Mouse (Mus musculus): ENCODE results near the gene Ddias. TPM values are rescaled to one million over a fixed set of nuclear protein-coding genes. Genes with fewer than 3 reads are reported as not detected.

Gene Ddias
- total and polyA plus RNA-seq, 3 experiments, result 23.3 to 95.7 (median 40.8) TPM

DNA sequence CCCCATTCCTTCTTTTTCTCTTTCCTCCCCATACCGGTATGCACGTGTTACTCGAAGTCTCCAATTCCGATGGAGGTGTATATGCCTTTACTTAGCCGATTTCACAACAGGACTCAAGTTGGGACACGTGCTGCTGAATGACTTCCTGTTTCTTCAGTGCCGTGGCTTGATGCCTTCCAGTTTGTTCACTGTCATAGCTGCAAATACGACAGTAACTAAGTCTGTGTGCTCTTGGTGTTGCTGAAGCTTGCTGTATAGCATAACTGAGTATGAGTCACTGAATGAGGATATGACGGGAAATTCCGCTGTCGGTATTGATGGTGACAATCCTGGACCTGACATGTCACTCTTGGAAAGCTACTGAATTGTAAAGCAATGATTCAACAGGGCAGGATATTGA is 36.8 kb downstream of the Ddias start:
- ATAC-seq (ENCODE audit: extremely low read depth, insufficient number of reproducible peaks, low FRiP score, poor library complexity, severe bottlenecking) (no peak), DNase-seq (ENCODE audit: low spot score) (no peak)
- Histone ChIP-seq H3K36me3 (replicated peaks) (no peaks in the 10 kb centered on the region), H3K9me3 (replicated peaks) (no peaks in the 10 kb centered on the region), H3K4me1 (ENCODE audit: insufficient read depth, low read depth, low read length) (no peaks in the 10 kb centered on the region), H3K4me3 (ENCODE audit: low read depth, low read length) (no peak overlapping the region), H3K27me3 (ENCODE audit: insufficient read depth, low read length) (no peaks in the 10 kb centered on the region)
- TF ChIP-seq GATA2 (IDR thresholded peaks at IDR 0.05; ENCODE audit: borderline replicate concordance, low read depth, low read length) (no peak), CTCF (IDR thresholded peaks at IDR 0.05; ENCODE audit: low read depth, low read length) (no peak), POLR2AphosphoS5 (IDR thresholded peaks at IDR 0.05; ENCODE audit: insufficient replicate concordance, low read depth, low read length) (no peak), TAL1 (conservative IDR thresholded peaks at IDR 0.05; ENCODE audit: low read depth, low read length) (no peak), GATA1 (IDR thresholded peaks at IDR 0.05; ENCODE audit: borderline replicate concordance, low read length) (no peak)

DNA sequence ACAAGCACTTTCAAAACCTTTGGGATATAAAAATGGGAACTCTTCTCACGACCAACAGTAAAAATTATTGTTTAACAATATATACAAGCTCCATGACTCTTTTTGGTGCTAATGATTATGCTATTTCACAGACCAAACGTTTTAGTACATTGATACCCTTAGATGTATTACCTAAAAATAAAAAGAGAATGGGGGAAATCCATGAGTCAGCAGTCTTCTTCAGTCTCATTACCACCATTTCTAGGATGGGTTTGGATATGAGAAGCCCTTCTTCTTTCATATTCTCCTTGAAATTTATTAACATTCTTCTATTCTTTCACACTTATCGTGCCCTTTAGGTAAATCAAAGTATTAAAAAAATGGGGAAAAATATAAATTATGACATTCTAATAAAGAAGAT is 37.6 kb downstream of the Ddias start:
- no peak overlapping the region for H3K4me3 ChIP-seq (ENCODE audit: low read depth, low read length)
- no peaks in the 10 kb centered on the region for H3K36me3 ChIP-seq (replicated peaks)

DNA sequence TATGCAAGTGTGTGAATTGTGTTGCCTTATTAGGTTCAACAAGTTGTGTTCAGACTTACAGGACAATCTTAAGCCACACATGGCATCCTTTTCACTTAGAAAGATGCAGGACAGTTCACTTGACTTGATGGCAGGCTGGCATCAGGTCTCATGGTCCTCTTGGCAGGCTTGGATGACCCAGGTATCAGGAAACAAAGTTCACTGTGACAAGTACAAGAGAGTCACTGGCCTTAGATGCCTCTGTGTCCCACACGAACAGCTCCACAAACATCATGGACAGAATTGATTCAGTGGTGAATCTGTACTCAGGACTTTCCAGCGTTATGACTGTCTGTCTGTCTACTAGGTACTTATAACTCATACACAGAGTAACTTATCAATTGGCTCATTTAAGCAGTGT is 39.7 kb downstream of the Ddias start:
- no peak overlapping the region for H3K4me3 ChIP-seq (ENCODE audit: low read depth, low read length)
- DNase-seq (ENCODE audit: low spot score) (no peak), ATAC-seq (ENCODE audit: extremely low read depth, insufficient number of reproducible peaks, low FRiP score, poor library complexity, severe bottlenecking) (no peak)
- H3K4me1 ChIP-seq (ENCODE audit: insufficient read depth, low read depth, low read length), result no peaks in the 10 kb centered on the region
- H3K36me3 ChIP-seq (replicated peaks), result no peaks in the 10 kb centered on the region
- TF ChIP-seq POLR2AphosphoS5 (IDR thresholded peaks at IDR 0.05; ENCODE audit: insufficient replicate concordance, low read depth, low read length) (no peak), GATA1 (IDR thresholded peaks at IDR 0.05; ENCODE audit: borderline replicate concordance, low read length) (no peak), GATA2 (IDR thresholded peaks at IDR 0.05; ENCODE audit: borderline replicate concordance, low read depth, low read length) (no peak), TAL1 (conservative IDR thresholded peaks at IDR 0.05; ENCODE audit: low read depth, low read length) (no peak)
- no peaks in the 10 kb centered on the region for H3K27me3 ChIP-seq (ENCODE audit: insufficient read depth, low read length)
- H3K9me3 ChIP-seq (replicated peaks), result no peaks in the 10 kb centered on the region

More for the DNA sequence above, 37.6 kb downstream of the Ddias start:
- DNase-seq (ENCODE audit: low spot score) (no peak), ATAC-seq (ENCODE audit: extremely low read depth, insufficient number of reproducible peaks, low FRiP score, poor library complexity, severe bottlenecking) (no peak)
- Histone ChIP-seq H3K27me3 (ENCODE audit: insufficient read depth, low read length) (no peaks in the 10 kb centered on the region), H3K4me1 (ENCODE audit: insufficient read depth, low read depth, low read length) (no peaks in the 10 kb centered on the region), H3K9me3 (replicated peaks) (no peaks in the 10 kb centered on the region)
- no peak for TF ChIP-seq GATA1 (IDR thresholded peaks at IDR 0.05; ENCODE audit: borderline replicate concordance, low read length)
- TF ChIP-seq TAL1 (conservative IDR thresholded peaks at IDR 0.05; ENCODE audit: low read depth, low read length), result no peak

DNA sequence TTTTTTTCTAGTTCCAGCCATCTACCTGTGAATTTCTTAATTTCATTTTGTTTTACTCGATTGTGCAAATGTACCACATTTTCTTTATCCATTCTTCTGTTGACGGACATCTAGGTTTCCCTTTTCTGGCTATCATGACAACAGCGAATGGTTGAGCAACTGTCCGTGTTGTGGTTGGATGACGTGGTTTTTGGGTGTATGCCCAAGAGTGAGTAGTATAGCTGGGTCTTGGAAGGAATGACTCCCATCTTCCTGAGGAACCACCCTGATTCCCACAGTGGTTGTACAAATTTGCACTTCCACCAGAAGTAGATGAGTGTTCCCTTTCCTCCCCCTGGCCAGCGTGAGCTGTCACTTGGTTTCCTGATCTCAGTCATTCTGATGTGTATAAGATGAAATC is 41.7 kb downstream of the Ddias start:
- TF ChIP-seq POLR2AphosphoS5 (IDR thresholded peaks at IDR 0.05; ENCODE audit: insufficient replicate concordance, low read depth, low read length) (no peak), GATA1 (IDR thresholded peaks at IDR 0.05; ENCODE audit: borderline replicate concordance, low read length) (no peak), TAL1 (conservative IDR thresholded peaks at IDR 0.05; ENCODE audit: low read depth, low read length) (no peak), CTCF (IDR thresholded peaks at IDR 0.05; ENCODE audit: low read depth, low read length) (no peak), GATA2 (IDR thresholded peaks at IDR 0.05; ENCODE audit: borderline replicate concordance, low read depth, low read length) (no peak)
- Histone ChIP-seq H3K27me3 (ENCODE audit: insufficient read depth, low read length) (peaks cover under 1% of the 10 kb centered on the region; the same call in 1 of the 2 replicates), H3K9me3 (replicated peaks) (no peaks in the 10 kb centered on the region), H3K36me3 (replicated peaks) (no peaks in the 10 kb centered on the region), H3K4me1 (ENCODE audit: insufficient read depth, low read depth, low read length) (no peaks in the 10 kb centered on the region), H3K4me3 (ENCODE audit: low read depth, low read length) (no peak overlapping the region)
- ATAC-seq (ENCODE audit: extremely low read depth, insufficient number of reproducible peaks, low FRiP score, poor library complexity, severe bottlenecking), result no peak
- no peak for DNase-seq (ENCODE audit: low spot score)

- no peaks in the 10 kb centered on the region for H3K36me3 ChIP-seq (replicated peaks)
- peaks cover 3% of the 10 kb centered on the region; the same call in 1 of the 2 replicates for H3K27me3 ChIP-seq (ENCODE audit: insufficient read depth, low read length)
- H3K4me3 ChIP-seq (ENCODE audit: low read depth, low read length), result no peak overlapping the region
- no peaks in the 10 kb centered on the region for H3K9me3 ChIP-seq (replicated peaks)
- DNase-seq (ENCODE audit: low spot score) (no peak), ATAC-seq (ENCODE audit: extremely low read depth, insufficient number of reproducible peaks, low FRiP score, poor library complexity, severe bottlenecking) (no peak)
- H3K4me1 ChIP-seq (ENCODE audit: insufficient read depth, low read depth, low read length), result no peaks in the 10 kb centered on the region
- no peak for TF ChIP-seq TAL1 (conservative IDR thresholded peaks at IDR 0.05; ENCODE audit: low read depth, low read length)
Observed at GRCm38 (mm10) chr7:92827981-92828380, 46.1 kb downstream of the Ddias start.

DNA sequence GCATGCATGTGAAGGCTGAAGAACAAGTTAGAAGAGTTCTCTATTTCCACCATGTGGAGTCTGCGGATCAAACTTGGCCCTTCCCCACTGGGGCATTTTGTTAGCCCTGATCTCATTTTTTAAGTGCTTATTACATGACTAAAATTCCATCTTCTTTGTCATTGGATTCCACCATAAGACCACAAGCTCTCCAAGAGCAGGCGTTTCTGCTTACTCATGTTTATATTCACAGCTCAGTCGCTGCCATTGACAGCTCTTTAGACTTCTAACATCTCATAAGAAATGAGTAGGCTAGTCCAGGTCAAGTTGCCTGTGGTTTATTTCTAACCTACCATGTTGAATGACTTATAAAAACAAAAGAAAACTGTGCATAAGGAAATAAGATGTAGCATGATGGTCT is 47.8 kb downstream of the Ddias start:
- peaks cover 3% of the 10 kb centered on the region; the same call in 1 of the 2 replicates for H3K27me3 ChIP-seq (ENCODE audit: insufficient read depth, low read length)
- ATAC-seq (ENCODE audit: extremely low read depth, insufficient number of reproducible peaks, low FRiP score, poor library complexity, severe bottlenecking) (no peak), DNase-seq (ENCODE audit: low spot score) (no peak)
- TF ChIP-seq POLR2AphosphoS5 (IDR thresholded peaks at IDR 0.05; ENCODE audit: insufficient replicate concordance, low read depth, low read length) (no peak), CTCF (IDR thresholded peaks at IDR 0.05; ENCODE audit: low read depth, low read length) (no peak)
- no peaks in the 10 kb centered on the region for H3K4me1 ChIP-seq (ENCODE audit: insufficient read depth, low read depth, low read length)
- H3K9me3 ChIP-seq (replicated peaks), result no peaks in the 10 kb centered on the region
- no peak overlapping the region for H3K4me3 ChIP-seq (ENCODE audit: low read depth, low read length)
- no peaks in the 10 kb centered on the region for H3K36me3 ChIP-seq (replicated peaks)

- ATAC-seq (ENCODE audit: extremely low read depth, insufficient number of reproducible peaks, low FRiP score, poor library complexity, severe bottlenecking), result no peak
- no peak for TF ChIP-seq TAL1 (conservative IDR thresholded peaks at IDR 0.05; ENCODE audit: low read depth, low read length)
- no peak for TF ChIP-seq GATA2 (IDR thresholded peaks at IDR 0.05; ENCODE audit: borderline replicate concordance, low read depth, low read length)
- no peak for TF ChIP-seq POLR2AphosphoS5 (IDR thresholded peaks at IDR 0.05; ENCODE audit: insufficient replicate concordance, low read depth, low read length)
- TF ChIP-seq CTCF (IDR thresholded peaks at IDR 0.05; ENCODE audit: low read depth, low read length), result no peak
- Histone ChIP-seq H3K27me3 (ENCODE audit: insufficient read depth, low read length) (peaks cover 5% of the 10 kb centered on the region), H3K4me3 (ENCODE audit: low read depth, low read length) (no peak overlapping the region), H3K9me3 (replicated peaks) (no peaks in the 10 kb centered on the region), H3K36me3 (replicated peaks) (no peaks in the 10 kb centered on the region), H3K4me1 (ENCODE audit: insufficient read depth, low read depth, low read length) (0 out of 2 replicates have a peak, but pooled peaks cover 2% of the 10 kb centered on the region)
- no peak for DNase-seq (ENCODE audit: low spot score)
Observed at GRCm38 (mm10) chr7:92822409-92823101, 51.5 kb downstream of the Ddias start.

All from G1E (cell line).